Mouse (Mus musculus): ENCODE data around the gene Mfsd4a. TPM values are rescaled to one million over a fixed set of nuclear protein-coding genes. Genes with fewer than 3 reads are reported as not detected.

The Mfsd4a gene
- polyA plus RNA-seq, 1 experiment: 43.2 TPM

GRCm38 (mm10) chr1:132016691-132017090, 51.2 kb downstream of the Mfsd4a start:
- DNase-seq (ENCODE audit: low spot score): no peak

DNA sequence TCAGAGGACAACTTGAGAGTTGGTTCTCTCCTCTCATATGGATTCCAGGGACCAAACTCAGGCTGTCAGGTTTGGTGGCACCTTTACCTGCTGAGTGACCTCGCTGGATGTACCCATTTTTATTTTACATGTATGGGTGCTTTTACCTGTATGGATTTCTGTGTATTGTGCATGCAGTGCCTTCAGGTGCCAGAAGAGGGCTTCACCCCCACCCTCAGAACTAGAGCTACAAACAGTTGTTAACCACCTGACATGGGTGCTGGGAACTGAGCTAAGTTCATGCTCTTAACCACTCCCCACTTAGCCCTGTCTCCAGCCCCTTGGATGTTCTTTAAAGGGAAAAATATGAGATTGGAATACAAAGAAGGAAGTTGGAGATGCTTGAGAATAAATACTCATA, 53.1 kb downstream of the Mfsd4a start:
- no peak for DNase-seq (ENCODE audit: low spot score)

GRCm38 (mm10) chr1:132012861-132013260, 55.0 kb downstream of the Mfsd4a start:
- DNase-seq (ENCODE audit: low spot score): no peak

DNA sequence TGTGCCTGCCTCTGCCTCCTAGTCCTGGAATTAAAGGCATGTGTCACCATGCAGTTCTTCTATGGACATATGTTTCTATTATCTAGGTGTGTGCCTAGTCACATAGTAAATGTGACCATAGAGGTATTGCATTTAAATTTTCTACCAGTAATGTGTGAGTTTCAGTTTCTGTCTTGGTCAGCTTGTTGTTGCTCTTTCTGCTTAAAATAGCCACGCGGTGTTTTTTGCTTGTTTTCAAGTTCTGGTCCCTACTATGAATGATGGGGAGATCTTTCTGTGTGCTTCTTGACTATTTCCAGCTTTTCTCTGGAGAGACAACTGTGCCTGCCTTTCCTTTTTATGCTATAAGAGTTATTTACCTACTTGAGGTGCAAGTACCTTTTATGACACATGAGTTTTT, 56.1 kb downstream of the Mfsd4a start:
- DNase-seq (ENCODE audit: low spot score): no peak

GRCm38 (mm10) chr1:132010632-132011501, 57.0 kb downstream of the Mfsd4a start:
- DNase-seq (ENCODE audit: low spot score): no peak

- DNase-seq (ENCODE audit: low spot score): no peak
Observed at GRCm38 (mm10) chr1:132008881-132009644, 58.8 kb downstream of the Mfsd4a start.

DNA sequence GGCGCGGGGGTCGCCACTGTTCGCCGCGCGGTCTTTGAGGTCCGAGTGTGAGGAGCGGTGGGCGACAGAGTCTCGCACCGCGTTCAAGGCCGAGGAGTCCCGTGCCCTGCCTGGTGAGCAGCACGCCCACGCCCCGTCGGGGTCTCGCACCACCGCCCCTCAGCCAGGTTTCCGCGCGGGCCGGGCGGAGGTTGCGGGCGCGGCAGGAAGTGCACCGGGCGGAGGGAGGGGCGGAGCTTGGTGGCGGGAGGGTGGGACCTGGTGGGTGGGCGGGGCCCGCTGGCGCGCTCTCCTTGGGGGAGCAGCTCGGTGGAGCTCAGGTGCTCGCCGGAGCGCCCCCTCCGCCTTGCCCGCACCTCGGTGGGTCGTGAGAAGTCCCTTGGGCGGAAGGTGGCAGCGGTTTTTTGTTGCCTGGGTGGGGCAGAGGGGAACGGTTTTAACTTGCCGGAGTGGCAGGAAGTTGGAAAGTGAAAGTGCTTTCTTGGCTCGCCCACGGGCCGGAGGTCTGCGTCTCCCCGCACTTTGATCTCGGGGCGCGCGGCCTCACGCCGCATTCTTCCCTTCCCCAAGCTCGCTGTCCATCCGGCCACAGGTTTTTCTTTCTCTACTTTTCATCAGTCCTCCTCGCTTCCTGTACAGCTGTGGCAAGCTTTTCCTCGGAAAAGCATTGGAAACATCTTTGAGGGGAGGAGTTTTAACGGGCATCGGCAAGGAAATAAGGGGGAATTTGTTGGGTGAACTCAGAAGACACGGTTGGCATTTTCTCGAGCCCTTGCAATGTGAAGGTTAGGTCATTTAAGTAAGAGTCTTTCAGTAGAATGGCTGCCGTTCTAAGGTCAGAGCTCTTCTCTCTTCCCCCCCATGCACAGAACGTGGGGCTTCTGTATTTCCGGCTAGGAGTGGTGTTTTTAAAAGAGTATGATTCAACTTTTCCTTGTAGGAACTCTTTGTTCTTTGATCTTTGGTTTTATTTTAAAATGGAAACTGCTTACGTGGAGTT, 59.7 kb downstream of the Mfsd4a start:
- peak; percentile 93 for DNase-seq (ENCODE audit: low spot score)

GRCm38 (mm10) chr1:132007282-132007815, 60.5 kb downstream of the Mfsd4a start, which contains the start of gene Elk4:
Elk4 (plus strand) TSS chr1:132007607.
- DNase-seq (ENCODE audit: low spot score): peak; percentile 89

- no peak for DNase-seq (ENCODE audit: low spot score)
Observed at GRCm38 (mm10) chr1:132006721-132007120, 61.1 kb downstream of the Mfsd4a start.

DNA sequence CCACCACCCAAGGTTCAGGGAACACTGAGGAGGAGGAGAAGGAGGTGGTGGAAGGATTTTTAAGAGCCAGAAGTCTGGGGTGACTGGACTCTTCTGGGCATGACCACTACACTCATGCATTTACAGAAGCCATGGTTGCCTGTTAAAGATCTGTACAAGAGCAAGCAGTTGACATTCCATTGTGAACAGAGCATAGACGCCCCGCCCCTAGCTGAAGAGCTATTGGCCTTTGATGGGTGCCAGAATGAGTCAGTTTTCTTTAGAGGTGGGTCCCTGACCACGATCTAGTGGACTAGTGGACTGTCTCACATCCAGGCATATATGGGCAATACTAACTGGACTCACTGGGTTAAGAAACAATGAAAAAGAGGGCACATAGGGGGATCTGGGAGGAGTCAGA, 61.8 kb downstream of the Mfsd4a start:
- no peak for DNase-seq (ENCODE audit: low spot score)

- DNase-seq (ENCODE audit: low spot score): no peak
Observed at GRCm38 (mm10) chr1:132005466-132005865, 62.4 kb downstream of the Mfsd4a start.

- no peak for DNase-seq (ENCODE audit: low spot score)
Observed at GRCm38 (mm10) chr1:132004574-132005180, 63.2 kb downstream of the Mfsd4a start.

DNA sequence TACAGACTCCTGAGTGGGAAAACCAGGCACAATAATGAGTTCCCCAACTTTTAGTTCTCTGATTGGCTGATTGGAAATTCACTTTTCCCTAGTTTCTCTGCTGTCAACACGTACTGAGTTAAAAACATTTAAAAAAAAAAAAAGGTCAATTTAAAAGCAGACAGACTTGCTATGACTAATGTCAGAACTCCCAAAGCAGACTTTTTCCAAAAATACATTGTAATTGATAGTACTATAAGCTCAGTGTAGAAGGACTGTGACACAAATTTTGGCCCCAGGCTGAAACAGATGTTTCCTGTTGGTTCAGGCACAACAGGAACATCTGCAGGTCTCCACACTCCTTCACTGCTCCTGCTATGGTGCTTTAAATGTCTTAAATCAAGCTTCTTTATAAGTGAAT, 64.0 kb downstream of the Mfsd4a start:
- no peak for DNase-seq (ENCODE audit: low spot score)

GRCm38 (mm10) chr1:132003111-132003510, 64.8 kb downstream of the Mfsd4a start:
- DNase-seq (ENCODE audit: low spot score): no peak

GRCm38 (mm10) chr1:132001880-132002330, 66.0 kb downstream of the Mfsd4a start:
- no peak for DNase-seq (ENCODE audit: low spot score)

GRCm38 (mm10) chr1:132000506-132000905, 67.4 kb downstream of the Mfsd4a start:
- DNase-seq (ENCODE audit: low spot score): no peak

DNA sequence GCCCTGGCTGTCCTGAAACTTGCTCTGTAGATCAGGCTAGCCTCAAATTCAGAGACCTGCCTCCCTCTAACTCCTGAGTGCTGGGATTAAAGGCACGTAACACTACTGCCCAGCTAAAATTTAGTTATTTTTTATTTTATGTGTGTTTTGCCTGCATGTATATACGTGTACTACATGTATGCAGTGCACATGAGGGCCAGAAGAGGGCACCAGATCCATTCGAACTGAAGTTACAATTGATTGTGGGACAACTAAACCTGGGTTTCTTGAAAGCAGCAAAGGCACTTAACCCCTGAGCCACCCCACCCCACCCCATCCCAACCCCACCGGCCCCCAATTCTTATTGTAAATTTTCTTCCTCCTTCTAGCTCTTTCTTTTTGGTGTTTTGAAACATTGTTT, 72.8 kb downstream of the Mfsd4a start:
- DNase-seq (ENCODE audit: low spot score): no peak

- DNase-seq (ENCODE audit: low spot score): no peak
Observed at GRCm38 (mm10) chr1:131993169-131994040, 74.5 kb downstream of the Mfsd4a start.

DNA sequence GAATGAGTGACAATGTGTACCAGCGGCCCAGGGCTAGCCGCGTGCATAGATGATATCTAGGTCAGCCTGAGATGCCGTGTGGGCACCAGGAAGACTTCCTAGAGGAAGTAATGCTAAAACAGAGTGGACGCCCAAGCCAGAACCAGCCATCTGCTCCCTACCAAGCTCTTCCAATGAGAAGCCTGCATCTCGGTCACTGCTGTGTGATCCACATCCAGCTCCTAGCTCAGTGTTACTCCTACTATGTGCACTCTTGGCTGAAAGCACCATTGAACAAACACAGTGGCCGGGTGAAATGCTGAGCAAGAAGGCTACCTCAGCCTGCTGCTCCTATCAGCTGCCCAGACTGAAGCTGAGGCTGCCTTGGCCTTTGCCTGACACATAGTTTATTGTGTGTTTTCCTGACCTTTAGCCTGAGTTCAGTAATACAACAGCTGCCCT, 75.3 kb downstream of the Mfsd4a start:
- no peak for DNase-seq (ENCODE audit: low spot score)
